Mouse (Mus musculus): ENCODE results near the gene Slit2. TPM values are rescaled to one million over a fixed set of nuclear protein-coding genes. Genes with fewer than 3 reads are reported as not detected.

The Slit2 gene
- polyA plus RNA-seq, 1 experiment = 1.1 TPM

GRCm38 (mm10) chr5:48333884-48334513, 351.1 kb downstream of the Slit2 start:
- Histone ChIP-seq H3K4me1 (ENCODE audit: control insufficient read depth, insufficient read depth, low read length) (no peaks in the 10 kb centered on the region), H3K4me3 (ENCODE audit: control insufficient read depth, low read depth, low read length) (no peak overlapping the region), H3K36me3 (ENCODE audit: control insufficient read depth, insufficient read depth, low read length) (no peaks in the 10 kb centered on the region), H3K27ac (ENCODE audit: control insufficient read depth, insufficient read depth, low read depth, low read length) (no peak overlapping the region), H3K27me3 (ENCODE audit: control insufficient read depth, insufficient read depth, low read length) (no peaks in the 10 kb centered on the region)
- no peak for TF ChIP-seq CTCF (IDR thresholded peaks at IDR 0.05; ENCODE audit: control insufficient read depth, insufficient read depth, insufficient replicate concordance, low read depth, low read length)
- TF ChIP-seq POLR2A (IDR thresholded peaks at IDR 0.05; ENCODE audit: control insufficient read depth, low read depth, low read length) = no peak

- Histone ChIP-seq H3K27ac (ENCODE audit: control insufficient read depth, insufficient read depth, low read depth, low read length) (no peak overlapping the region), H3K4me3 (ENCODE audit: control insufficient read depth, low read depth, low read length) (no peak overlapping the region), H3K27me3 (ENCODE audit: control insufficient read depth, insufficient read depth, low read length) (no peaks in the 10 kb centered on the region), H3K36me3 (ENCODE audit: control insufficient read depth, insufficient read depth, low read length) (no peaks in the 10 kb centered on the region), H3K4me1 (ENCODE audit: control insufficient read depth, insufficient read depth, low read length) (no peaks in the 10 kb centered on the region)
- no peak for TF ChIP-seq CTCF (IDR thresholded peaks at IDR 0.05; ENCODE audit: control insufficient read depth, insufficient read depth, insufficient replicate concordance, low read depth, low read length)
- TF ChIP-seq POLR2A (IDR thresholded peaks at IDR 0.05; ENCODE audit: control insufficient read depth, low read depth, low read length) = no peak
Observed at GRCm38 (mm10) chr5:48340808-48341433, 358.0 kb downstream of the Slit2 start.

- no peaks in the 10 kb centered on the region for H3K4me1 ChIP-seq (ENCODE audit: control insufficient read depth, insufficient read depth, low read length)
- no peak overlapping the region for H3K27ac ChIP-seq (ENCODE audit: control insufficient read depth, insufficient read depth, low read depth, low read length)
- H3K36me3 ChIP-seq (ENCODE audit: control insufficient read depth, insufficient read depth, low read length) = no peaks in the 10 kb centered on the region
- no peak overlapping the region for H3K4me3 ChIP-seq (ENCODE audit: control insufficient read depth, low read depth, low read length)
- H3K27me3 ChIP-seq (ENCODE audit: control insufficient read depth, insufficient read depth, low read length) = no peaks in the 10 kb centered on the region
- TF ChIP-seq CTCF (IDR thresholded peaks at IDR 0.05; ENCODE audit: control insufficient read depth, insufficient read depth, insufficient replicate concordance, low read depth, low read length) = no peak
- TF ChIP-seq POLR2A (IDR thresholded peaks at IDR 0.05; ENCODE audit: control insufficient read depth, low read depth, low read length) = no peak
Observed at GRCm38 (mm10) chr5:48345095-48345982, 362.4 kb downstream of the Slit2 start.

GRCm38 (mm10) chr5:48345983-48346648, 363.2 kb downstream of the Slit2 start:
- H3K4me3 ChIP-seq (ENCODE audit: control insufficient read depth, low read depth, low read length) = no peak overlapping the region
- H3K27me3 ChIP-seq (ENCODE audit: control insufficient read depth, insufficient read depth, low read length) = no peaks in the 10 kb centered on the region
- TF ChIP-seq CTCF (IDR thresholded peaks at IDR 0.05; ENCODE audit: control insufficient read depth, insufficient read depth, insufficient replicate concordance, low read depth, low read length) = no peak
- TF ChIP-seq POLR2A (IDR thresholded peaks at IDR 0.05; ENCODE audit: control insufficient read depth, low read depth, low read length) = no peak
- no peak overlapping the region for H3K27ac ChIP-seq (ENCODE audit: control insufficient read depth, insufficient read depth, low read depth, low read length)
- H3K36me3 ChIP-seq (ENCODE audit: control insufficient read depth, insufficient read depth, low read length) = no peaks in the 10 kb centered on the region
- H3K4me1 ChIP-seq (ENCODE audit: control insufficient read depth, insufficient read depth, low read length) = no peaks in the 10 kb centered on the region

- H3K4me3 ChIP-seq (ENCODE audit: control insufficient read depth, low read depth, low read length) = no peak overlapping the region
- TF ChIP-seq CTCF (IDR thresholded peaks at IDR 0.05; ENCODE audit: control insufficient read depth, insufficient read depth, insufficient replicate concordance, low read depth, low read length) (no peak), POLR2A (IDR thresholded peaks at IDR 0.05; ENCODE audit: control insufficient read depth, low read depth, low read length) (no peak)
- H3K27ac ChIP-seq (ENCODE audit: control insufficient read depth, insufficient read depth, low read depth, low read length) = no peak overlapping the region
Observed at GRCm38 (mm10) chr5:48349309-48349708, 366.4 kb downstream of the Slit2 start.

More at GRCm38 (mm10) chr5:48349309-48349708, 366.4 kb downstream of the Slit2 start:
- H3K4me1 ChIP-seq (ENCODE audit: control insufficient read depth, insufficient read depth, low read length) = no peaks in the 10 kb centered on the region
- H3K36me3 ChIP-seq (ENCODE audit: control insufficient read depth, insufficient read depth, low read length) = no peaks in the 10 kb centered on the region
- H3K27me3 ChIP-seq (ENCODE audit: control insufficient read depth, insufficient read depth, low read length) = no peaks in the 10 kb centered on the region

Data from testis, adult 2 months (tissue).